Mouse (Mus musculus) E14TG2a.4 (cell line): ENCODE data around the gene Sars.

Experiments
- H3K27me3 ChIP-seq: 2 replicates; pipeline ENCODE4 v1.6.1; 2014; ENCODE audit warnings: low read length, control low read depth; ENCODE audit not compliant: insufficient read depth
- H3K36me3 ChIP-seq: 2 replicates; pipeline ENCODE4 v1.6.1; 2014; ENCODE audit warnings: low read length, control low read depth; ENCODE audit not compliant: insufficient read depth
- H3K4me1 ChIP-seq: replicated peaks from 2 replicates; pipeline ENCODE4 v1.6.1; 2014; ENCODE audit warnings: low read depth, low read length, control low read depth
- H3K4me3 ChIP-seq: replicated peaks from 2 replicates; pipeline ENCODE4 v1.5.1; 2014; ENCODE audit warnings: mild to moderate bottlenecking, low read length
- H3K9me3 ChIP-seq: 2 replicates; pipeline ENCODE4 v1.6.1; 2014; ENCODE audit warnings: low read length, control low read depth
- CTCF ChIP-seq: conservative IDR thresholded peaks from 2 replicates; pipeline ENCODE4 v1.5.1; 2014; ENCODE audit warnings: low read length
- NANOG ChIP-seq: IDR thresholded peaks from 2 replicates; pipeline ENCODE4 v1.6.1; 2014; ENCODE audit warnings: borderline replicate concordance, low read length, mixed read lengths
- POU5F1 ChIP-seq: IDR thresholded peaks from 2 replicates; pipeline ENCODE4 v1.6.1; 2014; ENCODE audit warnings: low read length, borderline replicate concordance

Gene Sars

DNA sequence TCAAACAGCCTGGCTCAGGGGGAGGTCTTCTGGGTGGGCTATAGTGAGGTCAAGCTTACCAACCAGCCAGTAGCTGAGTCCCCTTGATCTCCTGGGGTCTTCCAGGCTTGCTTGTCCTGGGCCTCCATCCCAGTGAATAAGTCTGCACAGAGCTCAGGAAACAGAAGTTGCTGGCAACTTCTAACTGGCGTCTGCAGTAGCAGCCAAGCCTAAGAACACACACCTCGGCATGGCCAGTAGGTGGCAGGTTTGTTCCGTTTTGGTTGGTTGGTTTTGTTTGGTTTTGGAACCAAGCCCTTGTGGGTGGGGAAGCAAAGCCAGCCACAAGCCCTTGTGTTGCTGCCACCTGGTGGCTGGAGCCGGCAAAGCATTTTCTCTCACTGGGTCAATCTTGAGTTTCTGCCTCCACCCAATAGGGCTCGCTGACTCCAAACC, 55.9 kb downstream of the Sars start:
- Histone ChIP-seq H3K4me3 (no peak overlapping the region), H3K4me1 (peaks cover 73% of the 10 kb centered on the region), H3K36me3 (peaks cover 44% of the 10 kb centered on the region), H3K27me3 (peaks cover 26% of the 10 kb centered on the region), H3K9me3 (no peaks in the 10 kb centered on the region)
- TF ChIP-seq NANOG, result no peak
- TF ChIP-seq CTCF, result peak; percentile 96

DNA sequence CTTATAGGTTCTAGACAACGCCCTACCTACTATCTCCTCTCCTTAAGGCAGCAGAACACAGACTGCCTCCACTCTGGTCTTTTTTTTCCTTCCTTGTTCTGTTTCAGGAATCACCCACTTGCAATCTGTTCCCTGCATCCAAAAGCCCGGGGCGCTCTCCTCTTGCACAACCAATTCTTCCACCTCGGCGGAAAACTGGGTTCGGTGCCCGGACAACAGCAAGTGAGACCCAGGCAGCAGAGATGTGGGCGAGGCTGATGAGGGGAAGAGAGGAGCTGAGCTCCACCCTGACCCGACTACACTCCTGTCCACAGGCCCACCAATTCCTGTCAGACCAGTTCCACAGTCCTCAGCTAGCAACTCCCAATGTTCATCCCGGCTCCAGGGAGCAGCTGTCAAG, 58.8 kb downstream of the Sars start:
- Histone ChIP-seq H3K4me3 (peak overlapping the region; percentile 93), H3K4me1 (peaks cover 70% of the 10 kb centered on the region), H3K36me3 (peaks cover 44% of the 10 kb centered on the region), H3K9me3 (no peaks in the 10 kb centered on the region), H3K27me3 (no peaks in the 10 kb centered on the region)
- TF ChIP-seq NANOG, result no peak
- no peak for TF ChIP-seq POU5F1
- TF ChIP-seq CTCF, result no peak

DNA sequence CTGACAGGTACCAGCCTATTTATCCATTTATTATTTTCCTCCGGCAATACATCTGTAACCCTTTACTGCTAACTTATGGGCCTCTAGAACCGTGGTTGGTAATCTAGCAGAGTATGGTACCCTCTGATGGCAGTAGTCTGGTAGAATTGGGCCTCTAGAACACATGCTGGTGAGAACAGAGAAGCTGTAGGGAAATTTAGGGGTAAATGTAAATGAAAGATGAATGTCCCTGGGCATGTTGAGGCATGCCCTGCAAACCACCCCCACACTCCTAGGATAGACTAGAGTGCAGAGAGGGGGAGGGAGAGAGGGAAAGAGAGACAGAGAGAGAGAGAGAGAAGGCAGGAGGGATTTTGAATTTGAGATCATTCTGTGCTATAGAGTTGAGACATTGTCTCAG, 60.6 kb downstream of the Sars start:
- Histone ChIP-seq H3K36me3 (peaks cover 44% of the 10 kb centered on the region), H3K27me3 (no peaks in the 10 kb centered on the region), H3K4me1 (peaks cover 66% of the 10 kb centered on the region), H3K9me3 (no peaks in the 10 kb centered on the region), H3K4me3 (peak overlapping the region; percentile 93)
- no peak for TF ChIP-seq NANOG
- TF ChIP-seq POU5F1, result no peak
- no peak for TF ChIP-seq CTCF

DNA sequence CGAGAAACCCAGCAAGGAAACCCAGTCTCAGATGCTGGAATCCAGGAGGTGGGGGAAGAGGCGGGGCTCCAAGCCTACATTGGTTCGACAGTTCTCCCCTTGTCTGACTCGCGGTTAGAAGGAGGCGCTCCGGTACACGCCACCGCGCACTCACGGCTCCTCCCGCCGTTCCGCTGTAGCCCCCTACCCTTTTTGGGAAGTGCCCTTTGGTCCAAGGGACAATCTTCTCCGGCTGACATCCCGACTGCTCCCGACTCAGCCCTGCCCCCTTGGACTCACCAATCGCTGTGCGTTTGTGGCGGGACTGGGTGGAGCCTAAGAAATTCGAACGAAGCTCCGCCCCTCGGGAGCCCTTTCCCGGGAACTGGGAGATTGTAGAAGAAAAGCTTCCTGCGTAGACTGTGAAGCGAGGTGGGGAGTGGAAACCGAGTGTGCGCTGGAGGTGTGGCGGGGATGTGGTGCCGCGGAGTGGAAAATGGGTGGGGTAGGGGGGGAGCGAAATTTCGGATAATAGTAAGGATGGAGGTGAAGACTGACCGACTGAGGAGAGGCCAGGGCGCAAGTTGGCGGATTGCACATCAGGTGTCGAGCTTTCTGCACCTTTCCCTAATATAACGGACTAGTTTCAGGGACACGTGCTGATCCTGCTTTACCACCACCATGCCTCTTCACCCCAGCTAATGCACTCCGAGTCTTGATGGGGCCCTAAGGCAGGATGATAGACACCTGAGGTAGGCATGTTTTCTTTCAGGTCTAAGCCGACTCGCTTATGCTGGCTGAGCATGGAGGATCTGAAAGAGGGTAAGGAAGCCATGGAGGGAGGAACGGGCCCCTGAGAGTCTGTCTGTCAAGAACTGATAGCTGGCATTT, 61.3 kb downstream of the Sars start, which contains the start of gene Psrc1:
Gene Psrc1, plus strand, starts transcription at position 355 of the 870 bp plus-strand sequence.
- Histone ChIP-seq H3K9me3 (no peaks in the 10 kb centered on the region), H3K36me3 (peaks cover 42% of the 10 kb centered on the region), H3K4me3 (peak within 1 kb of the TSS; percentile 93), H3K27me3 (no peaks in the 10 kb centered on the region), H3K4me1 (peaks cover 60% of the 10 kb centered on the region)
- TF ChIP-seq CTCF, result no peak
- no peak for TF ChIP-seq NANOG
- TF ChIP-seq POU5F1, result no peak

DNA sequence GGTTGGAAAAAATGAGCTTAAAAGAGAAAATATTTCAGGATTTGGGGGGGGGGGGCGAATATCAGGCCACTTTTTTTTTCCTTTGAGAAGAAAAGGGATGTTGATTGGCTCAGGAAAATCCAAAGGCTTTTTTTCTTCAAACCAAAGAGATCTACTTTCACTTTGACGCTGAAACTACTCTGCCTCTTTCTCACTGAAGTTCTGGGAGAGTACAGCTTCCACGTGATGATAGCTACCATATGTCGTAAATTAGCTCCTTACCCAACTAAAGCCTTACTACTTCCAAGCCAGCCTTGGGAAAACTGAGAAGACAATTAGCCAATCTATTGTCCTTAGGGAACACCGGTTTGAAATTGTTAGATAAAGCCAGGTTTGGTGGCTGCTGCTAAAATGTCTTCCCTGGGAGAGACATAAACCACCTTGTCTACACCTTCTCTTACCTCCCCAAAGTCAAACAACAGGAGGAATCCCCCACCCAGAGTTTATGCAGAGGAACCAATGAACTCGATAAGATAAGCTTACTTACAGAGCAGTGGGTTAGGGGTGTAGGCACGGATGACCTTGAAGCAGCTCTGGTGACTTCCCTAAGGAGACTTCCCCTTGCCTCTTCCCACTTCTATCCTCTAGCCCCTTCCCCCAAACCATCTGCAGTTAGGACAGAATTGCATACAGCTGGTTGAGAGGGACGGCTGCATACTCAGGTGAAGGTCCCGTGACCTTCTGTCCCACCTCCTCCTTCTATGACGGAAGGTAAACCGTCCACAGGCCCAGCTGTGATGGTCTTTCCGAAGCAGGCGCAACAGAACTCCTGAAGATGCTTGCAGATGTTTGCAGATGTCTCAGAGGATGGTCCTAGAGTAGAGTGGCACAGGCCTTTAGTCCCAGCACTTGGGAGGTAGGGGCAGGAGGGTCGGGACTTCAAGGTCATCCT, 62.8 kb downstream of the Sars start:
- Histone ChIP-seq H3K9me3 (no peaks in the 10 kb centered on the region), H3K36me3 (peaks cover 27% of the 10 kb centered on the region), H3K4me3 (0 out of 2 replicates have a peak overlapping the region, but pooled peaks have one; percentile 93), H3K4me1 (peaks cover 46% of the 10 kb centered on the region), H3K27me3 (no peaks in the 10 kb centered on the region)
- TF ChIP-seq POU5F1 (no peak), CTCF (no peak), NANOG (no peak)

DNA sequence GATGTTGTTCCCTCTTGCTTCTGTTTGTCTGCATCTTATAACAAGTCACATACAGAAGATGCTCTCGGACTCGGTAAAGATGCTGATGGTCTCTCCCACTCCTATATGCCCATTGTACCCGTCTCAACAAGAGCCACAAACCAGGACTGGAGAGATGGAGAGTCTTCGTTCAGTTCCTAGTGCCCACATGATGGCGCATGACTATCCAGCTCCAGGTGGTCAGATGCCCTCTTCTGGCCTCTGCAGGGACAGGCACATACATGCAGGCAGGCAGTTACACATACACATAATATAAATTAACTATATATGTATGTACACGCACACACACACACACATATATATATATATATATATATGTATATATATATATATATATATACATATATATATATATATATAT, 64.3 kb downstream of the Sars start:
- TF ChIP-seq NANOG (no peak), POU5F1 (no peak), CTCF (no peak)
- no peaks in the 10 kb centered on the region for H3K27me3 ChIP-seq
- H3K36me3 ChIP-seq, result peaks cover 12% of the 10 kb centered on the region
- H3K4me1 ChIP-seq, result peaks cover 33% of the 10 kb centered on the region
- H3K9me3 ChIP-seq, result no peaks in the 10 kb centered on the region
- no peak overlapping the region for H3K4me3 ChIP-seq

DNA sequence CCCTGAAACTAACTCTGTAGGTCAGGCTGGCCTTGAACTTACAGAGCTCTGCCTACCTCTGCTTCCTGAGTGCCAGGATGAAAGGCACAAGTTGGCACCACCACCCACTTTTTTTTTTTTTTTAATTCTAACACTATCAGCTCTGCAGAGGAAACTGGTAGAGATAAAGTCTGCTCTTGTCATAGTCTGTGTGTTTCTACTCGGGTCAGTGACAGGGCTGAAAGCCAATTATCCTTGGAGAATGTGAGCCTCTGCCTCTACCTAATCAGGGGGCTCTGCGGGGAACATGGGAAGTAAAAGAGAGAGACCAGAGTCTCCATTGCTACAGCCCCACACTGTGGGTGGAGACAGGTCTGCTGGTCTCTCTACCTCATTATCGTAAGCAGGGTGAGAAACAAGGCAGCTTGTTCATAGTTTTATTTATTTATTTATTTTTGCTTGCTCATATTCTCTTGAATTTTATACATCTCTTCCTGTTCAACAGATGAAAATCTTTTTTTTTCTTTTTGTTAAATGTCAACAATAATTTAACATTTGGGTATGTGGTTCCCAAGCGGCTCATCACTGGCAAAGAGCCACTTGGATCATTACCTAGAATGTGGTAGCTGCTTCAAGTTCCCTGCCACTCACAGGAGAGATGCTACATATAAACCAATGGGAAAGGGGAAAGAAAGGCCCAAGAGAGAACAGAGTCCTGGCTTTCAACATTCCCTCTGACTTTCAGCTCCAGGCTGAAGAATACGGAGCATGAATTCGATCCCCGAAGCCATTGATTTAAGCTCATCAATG, 65.9 kb downstream of the Sars start:
- Histone ChIP-seq H3K27me3 (peaks cover 5% of the 10 kb centered on the region; the same call in 1 of the 2 replicates), H3K4me3 (no peak overlapping the region), H3K36me3 (no peaks in the 10 kb centered on the region), H3K4me1 (peaks cover 21% of the 10 kb centered on the region), H3K9me3 (no peaks in the 10 kb centered on the region)
- TF ChIP-seq POU5F1, result no peak
- no peak for TF ChIP-seq CTCF
